Mouse (Mus musculus) G1E (cell line): ENCODE data around the gene Rasd2.

Source experiments
- CTCF ChIP-seq: IDR thresholded peaks from 2 replicates; pipeline ENCODE4 v1.5.1; 2012; ENCODE audit warnings: low read depth, low read length, inconsistent platforms, mixed read lengths
- GATA1 ChIP-seq: IDR thresholded peaks from 2 replicates; pipeline ENCODE4 v1.6.1; 2012; ENCODE audit warnings: borderline replicate concordance, low read length, inconsistent platforms, mixed read lengths
- POLR2AphosphoS5 ChIP-seq: IDR thresholded peaks from 2 replicates; pipeline ENCODE4 v1.6.1; 2012; ENCODE audit warnings: low read depth, low read length, inconsistent platforms; ENCODE audit not compliant: insufficient replicate concordance
- TAL1 ChIP-seq: conservative IDR thresholded peaks from 2 replicates; pipeline ENCODE4 v1.6.1; 2012; ENCODE audit warnings: low read depth, low read length, inconsistent platforms, mixed read lengths

GRCm38 (mm10) chr8:75198300-75198699 is 15.4 kb upstream of the Rasd2 start:
- no peak for TF ChIP-seq POLR2AphosphoS5
- TF ChIP-seq CTCF, result no peak
- TF ChIP-seq TAL1, result no peak
- no peak for TF ChIP-seq GATA1
